Mouse (Mus musculus): Measurements from ENCODE around the gene Rps6ka2. TPM values are rescaled to one million over a fixed set of nuclear protein-coding genes. Genes with fewer than 3 reads are reported as not detected.

Rps6ka2 gene
- polyA plus RNA-seq, 1 experiment: not detected

- Histone ChIP-seq H3K4me1 (ENCODE audit: control insufficient read depth, insufficient read depth, low read length) (peaks cover 7% of the 10 kb centered on the region), H3K27ac (ENCODE audit: insufficient read depth, low read depth, low read length) (no peak overlapping the region), H3K4me3 (ENCODE audit: insufficient read depth, low read depth, low read length) (no peak overlapping the region)
- WGBS: 79% methylated on average over 3 of the region's 3 CpGs
- TF ChIP-seq CTCF (IDR thresholded peaks at IDR 0.05; ENCODE audit: insufficient read depth, low read depth, low read length) (no peak), POLR2A (IDR thresholded peaks at IDR 0.05; ENCODE audit: insufficient read depth, low read depth, low read length) (no peak)
These were observed 19.5 kb downstream of the Rps6ka2 start for GRCm38 (mm10) chr17:7189425-7189824.

GRCm38 (mm10) chr17:7189975-7190374 lies 20.1 kb downstream of the Rps6ka2 start:
- Histone ChIP-seq H3K4me3 (ENCODE audit: insufficient read depth, low read depth, low read length) (no peak overlapping the region), H3K4me1 (ENCODE audit: control insufficient read depth, insufficient read depth, low read length) (peaks cover 7% of the 10 kb centered on the region), H3K27ac (ENCODE audit: insufficient read depth, low read depth, low read length) (no peak overlapping the region)
- TF ChIP-seq POLR2A (IDR thresholded peaks at IDR 0.05; ENCODE audit: insufficient read depth, low read depth, low read length) (no peak), CTCF (IDR thresholded peaks at IDR 0.05; ENCODE audit: insufficient read depth, low read depth, low read length) (no peak)
- WGBS: 65% methylated on average over 10 of the region's 10 CpGs

- WGBS: 89% methylated on average over 7 of the region's 7 CpGs
- TF ChIP-seq CTCF (IDR thresholded peaks at IDR 0.05; ENCODE audit: insufficient read depth, low read depth, low read length) (no peak), POLR2A (IDR thresholded peaks at IDR 0.05; ENCODE audit: insufficient read depth, low read depth, low read length) (no peak)
- no peak overlapping the region for H3K27ac ChIP-seq (ENCODE audit: insufficient read depth, low read depth, low read length)
- peaks cover 5% of the 10 kb centered on the region for H3K4me1 ChIP-seq (ENCODE audit: control insufficient read depth, insufficient read depth, low read length)
- no peak overlapping the region for H3K4me3 ChIP-seq (ENCODE audit: insufficient read depth, low read depth, low read length)
These were observed 24.4 kb downstream of the Rps6ka2 start for GRCm38 (mm10) chr17:7194140-7194840.

- no peak overlapping the region for H3K27ac ChIP-seq (ENCODE audit: insufficient read depth, low read depth, low read length)
These were observed 27.4 kb downstream of the Rps6ka2 start for GRCm38 (mm10) chr17:7197121-7197925.

GRCm38 (mm10) chr17:7204771-7205406 lies 35.0 kb downstream of the Rps6ka2 start:
- no peak overlapping the region for H3K4me3 ChIP-seq (ENCODE audit: insufficient read depth, low read depth, low read length)
- H3K27ac ChIP-seq (ENCODE audit: insufficient read depth, low read depth, low read length): no peak overlapping the region
- TF ChIP-seq POLR2A (IDR thresholded peaks at IDR 0.05; ENCODE audit: insufficient read depth, low read depth, low read length) (no peak), CTCF (IDR thresholded peaks at IDR 0.05; ENCODE audit: insufficient read depth, low read depth, low read length) (no peak)
- H3K4me1 ChIP-seq (ENCODE audit: control insufficient read depth, insufficient read depth, low read length): peaks cover 34% of the 10 kb centered on the region
- WGBS: 60% methylated on average over 11 of the region's 11 CpGs

More at GRCm38 (mm10) chr17:7197121-7197925, 27.4 kb downstream of the Rps6ka2 start:
- TF ChIP-seq POLR2A (IDR thresholded peaks at IDR 0.05; ENCODE audit: insufficient read depth, low read depth, low read length): no peak
- WGBS: 84% methylated on average over 9 of the region's 9 CpGs
- no peak overlapping the region for H3K4me3 ChIP-seq (ENCODE audit: insufficient read depth, low read depth, low read length)
- H3K4me1 ChIP-seq (ENCODE audit: control insufficient read depth, insufficient read depth, low read length): peaks cover 2% of the 10 kb centered on the region; the same call in 1 of the 2 replicates

GRCm38 (mm10) chr17:7206434-7207145 lies 36.7 kb downstream of the Rps6ka2 start:
- Histone ChIP-seq H3K4me3 (ENCODE audit: insufficient read depth, low read depth, low read length) (no peak overlapping the region), H3K4me1 (ENCODE audit: control insufficient read depth, insufficient read depth, low read length) (peaks cover 36% of the 10 kb centered on the region), H3K27ac (ENCODE audit: insufficient read depth, low read depth, low read length) (no peak overlapping the region)
- 91% methylated on average over 6 of the region's 6 CpGs for WGBS
- TF ChIP-seq POLR2A (IDR thresholded peaks at IDR 0.05; ENCODE audit: insufficient read depth, low read depth, low read length) (no peak), CTCF (IDR thresholded peaks at IDR 0.05; ENCODE audit: insufficient read depth, low read depth, low read length) (no peak)

- H3K27ac ChIP-seq (ENCODE audit: insufficient read depth, low read depth, low read length): no peak overlapping the region
- H3K4me3 ChIP-seq (ENCODE audit: insufficient read depth, low read depth, low read length): no peak overlapping the region
- H3K4me1 ChIP-seq (ENCODE audit: control insufficient read depth, insufficient read depth, low read length): peaks cover 27% of the 10 kb centered on the region
- WGBS: 59% methylated on average over 11 of the region's 11 CpGs
- TF ChIP-seq POLR2A (IDR thresholded peaks at IDR 0.05; ENCODE audit: insufficient read depth, low read depth, low read length) (no peak), CTCF (IDR thresholded peaks at IDR 0.05; ENCODE audit: insufficient read depth, low read depth, low read length) (no peak)
These were observed 40.7 kb downstream of the Rps6ka2 start for GRCm38 (mm10) chr17:7210648-7211047.

GRCm38 (mm10) chr17:7211893-7212292 lies 42.0 kb downstream of the Rps6ka2 start:
- TF ChIP-seq POLR2A (IDR thresholded peaks at IDR 0.05; ENCODE audit: insufficient read depth, low read depth, low read length): no peak
- WGBS: 73% methylated on average over 4 of the region's 4 CpGs
- no peak overlapping the region for H3K27ac ChIP-seq (ENCODE audit: insufficient read depth, low read depth, low read length)
- no peak overlapping the region for H3K4me3 ChIP-seq (ENCODE audit: insufficient read depth, low read depth, low read length)
- peaks cover 23% of the 10 kb centered on the region for H3K4me1 ChIP-seq (ENCODE audit: control insufficient read depth, insufficient read depth, low read length)

Measured in olfactory bulb, adult 2 months (tissue).